ENCODE assay signal across 7 mouse cellular contexts in the genomic region with DNA sequence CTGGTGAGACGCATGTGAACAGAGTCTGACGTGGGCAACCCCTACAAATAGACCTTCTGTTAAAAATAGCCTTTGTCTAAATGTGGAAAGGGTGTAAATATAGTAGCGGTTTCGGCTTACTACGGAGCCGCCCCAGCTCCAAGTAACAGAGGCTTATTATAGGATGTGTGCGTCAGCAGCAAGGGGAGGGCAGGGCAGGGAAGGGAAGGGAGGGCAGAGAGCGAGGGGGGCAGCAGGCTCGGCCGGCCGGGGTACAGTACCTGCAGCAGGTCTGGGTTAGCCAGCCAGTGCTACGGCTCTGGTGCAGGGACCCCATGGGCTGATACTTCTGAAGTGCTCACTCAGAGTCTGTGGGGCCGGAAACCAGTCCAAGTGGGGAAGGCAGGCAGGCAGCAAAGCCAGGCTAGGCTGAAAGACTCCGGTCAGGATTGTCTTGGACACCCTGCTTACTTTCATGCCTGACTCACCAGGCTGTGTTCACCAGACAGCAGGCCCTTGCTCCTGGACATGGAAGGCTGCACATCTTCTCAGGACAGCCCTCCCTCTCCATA.
DNase-seq lines count a peak whose midpoint lies in the region; ATAC-seq and TF ChIP-seq lines count a peak whose summit lies in the region.

No protein-coding gene starts in this region.

- H3K27ac ChIP-seq in heart, adult 2 months: peak overlapping the region; percentile 99
- H3K27ac ChIP-seq in intestine, postnatal 0 days (ENCODE audit: low read depth, low read length): no peak overlapping the region

- TF ChIP-seq EP300 in heart, adult 2 months (IDR thresholded peaks at IDR 0.05; ENCODE audit: insufficient read depth, low read depth, low read length): 0 out of 2 replicates have a peak, but pooled peaks have one; percentile 11

- no peaks in the 10 kb centered on the region for H3K79me2 ChIP-seq in heart, adult 2 months (replicated peaks; ENCODE audit: control insufficient read depth, insufficient read depth, low read length)

- peak; percentile 29 for DNase-seq in urinary bladder, adult 2 months (ENCODE audit: low spot score)
- DNase-seq in urinary bladder, postnatal 10 days (ENCODE audit: low spot score): no peak
- DNase-seq in embryo, embryonic 11 days: peak; percentile 20
- DNase-seq in heart, adult 2 months: peak; percentile 72 to 76
- DNase-seq in retina, postnatal 1 day: no peak

- peak; percentile 47; the same call in 1 of the 2 replicates for TF ChIP-seq POLR2A in heart, adult 2 months (IDR thresholded peaks at IDR 0.05; ENCODE audit: insufficient read depth, low read depth, low read length)

- intact Hi-C loops in heart, adult 2 months (cut with DNase I): loop anchor here (5.0 kb wide), 1 partner anchor 68 kb away; no protein-coding TSS in a partner anchor

- H3K4me3 ChIP-seq in heart, adult 2 months: peak overlapping the region; percentile 46
- peak overlapping the region; percentile 21 for H3K4me3 ChIP-seq in intestine, postnatal 0 days (ENCODE audit: low read depth, low read length)
- peak overlapping the region; percentile 89 for H3K4me3 ChIP-seq in megakaryocyte, embryonic 14.5 days (replicated peaks)

- WGBS in heart, adult 2 months: 25% methylated on average over 14 of the region's 14 CpGs
- 42% methylated on average over 14 of the region's 14 CpGs for WGBS in intestine, postnatal 0 days

- H3K4me2 ChIP-seq in intestine, postnatal 0 days (replicated peaks; ENCODE audit: low read depth): peak overlapping the region; percentile 54

- H3K9me3 ChIP-seq in intestine, postnatal 0 days (ENCODE audit: control insufficient read depth): no peaks in the 10 kb centered on the region
- H3K9me3 ChIP-seq in megakaryocyte, embryonic 14.5 days: no peaks in the 10 kb centered on the region

- ATAC-seq in intestine, postnatal 0 days: no peak

- H3K4me1 ChIP-seq in heart, adult 2 months (ENCODE audit: control insufficient read depth, insufficient read depth, low read length): peaks cover 7% of the 10 kb centered on the region
- no peaks in the 10 kb centered on the region for H3K4me1 ChIP-seq in intestine, postnatal 0 days (replicated peaks; ENCODE audit: control insufficient read depth, insufficient read depth, low read length)
- peaks cover 18% of the 10 kb centered on the region for H3K4me1 ChIP-seq in megakaryocyte, embryonic 14.5 days

- no peak for TF ChIP-seq CTCF in heart, adult 2 months (IDR thresholded peaks at IDR 0.05)
- TF ChIP-seq CTCF in intestine, postnatal 0 days (IDR thresholded peaks at IDR 0.05; ENCODE audit: low read depth): no peak

- H3K27me3 ChIP-seq in heart, adult 2 months (ENCODE audit: control insufficient read depth, insufficient read depth, low read length): no peaks in the 10 kb centered on the region
- H3K27me3 ChIP-seq in intestine, postnatal 0 days (replicated peaks; ENCODE audit: control insufficient read depth, insufficient read depth, low read length): no peaks in the 10 kb centered on the region
- H3K27me3 ChIP-seq in megakaryocyte, embryonic 14.5 days (replicated peaks): peaks cover 45% of the 10 kb centered on the region

- no peaks in the 10 kb centered on the region for H3K36me3 ChIP-seq in heart, adult 2 months (ENCODE audit: control insufficient read depth, insufficient read depth, low read length)
- H3K36me3 ChIP-seq in intestine, postnatal 0 days (ENCODE audit: control insufficient read depth, insufficient read depth): no peaks in the 10 kb centered on the region
- no peaks in the 10 kb centered on the region for H3K36me3 ChIP-seq in megakaryocyte, embryonic 14.5 days (replicated peaks; ENCODE audit: low read length)

- H3K9ac ChIP-seq in heart, adult 2 months (ENCODE audit: low read depth, low read length): peak overlapping the region; percentile 64
- 0 out of 2 replicates have a peak overlapping the region, but pooled peaks have one; percentile 7 for H3K9ac ChIP-seq in intestine, postnatal 0 days (ENCODE audit: low read depth, low read length)

Comparison
In these comparisons a context has a peak if more than half of its experiments do, and no peak if none do; other contexts are left out.
1. DNase-seq: peak in urinary bladder, adult 2 months (single experiment), embryo, embryonic 11 days (single experiment) and heart, adult 2 months (2 of 2); none in urinary bladder, postnatal 10 days (single experiment) and retina, postnatal 1 day (single experiment).
2. H3K4me3 ChIP-seq: peak in every context shown above with its lines; median percentile 89 in megakaryocyte, embryonic 14.5 days; 46 in heart, adult 2 months; 21 in intestine, postnatal 0 days.